Mouse (Mus musculus): Measurements from ENCODE around the gene Ndufa4. TPM values are rescaled to one million over a fixed set of nuclear protein-coding genes. Genes with fewer than 3 reads are reported as not detected.
A peak's percentile ranks its signal among the peaks of the same experiment; 100 is the strongest.

Gene Ndufa4
- 725 and 788 TPM in 2 replicates for polyA plus RNA-seq (2015; fragmentation: Nextera tagmentation; extraction: Ambion mirVana)

DNA sequence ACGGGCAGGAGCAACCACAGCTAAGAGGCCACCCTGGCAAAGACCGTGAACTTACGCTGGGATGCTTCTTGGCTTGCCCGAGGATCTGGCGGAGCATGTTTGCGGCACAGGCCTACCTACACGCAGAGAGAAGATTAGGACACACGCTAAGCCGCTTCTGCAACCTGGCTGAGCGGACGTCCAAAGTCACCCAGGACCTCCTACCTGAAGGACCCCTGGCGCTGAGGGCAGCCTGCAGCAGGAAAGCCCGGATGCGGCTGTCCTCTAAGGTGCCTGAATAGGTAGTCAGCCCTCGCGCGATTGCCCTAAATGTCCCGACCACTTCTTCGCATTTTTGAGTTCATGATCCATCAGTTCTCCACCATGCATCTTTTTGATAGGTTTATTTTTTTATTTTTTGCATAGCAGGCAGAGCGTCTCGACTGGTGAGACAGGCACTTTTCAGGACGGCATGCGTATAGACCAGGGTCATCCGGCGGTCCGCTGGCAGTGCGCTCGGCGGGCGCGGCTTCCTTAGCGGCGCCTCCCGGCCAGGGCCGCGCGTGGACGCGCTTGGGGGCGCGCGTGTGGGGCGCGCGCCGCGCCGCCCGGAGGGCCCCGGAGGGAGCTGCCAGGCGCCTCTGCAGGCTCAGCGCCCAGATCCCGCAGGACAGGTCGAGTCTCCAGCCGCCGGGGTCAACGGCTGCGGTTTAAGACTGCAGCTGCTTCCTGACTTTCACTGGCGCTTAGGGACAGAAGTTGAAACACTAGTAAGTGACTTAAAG is at the start of gene Ndufa4, which contains the start of gene Phf14:
Gene Ndufa4 (minus strand): TSS at position 229 of the 764 bp plus-strand sequence.
Gene Phf14 (plus strand): TSS at position 541 of the 764 bp plus-strand sequence.
- Histone ChIP-seq H3K27ac (peak within 1 kb of the TSS; percentile 77), H3K27me3 (no peaks in the 10 kb centered on the region), H3K36me3 (peaks cover 24% of the 10 kb centered on the region), H3K4me1 (peaks cover 15% of the 10 kb centered on the region), H3K9me3 (no peaks in the 10 kb centered on the region), H3K9ac (peak within 1 kb of the TSS; percentile 94), H3K4me3 (peak within 1 kb of the TSS; percentile 94), H3K4me2 (peak within 1 kb of the TSS; percentile 70)
- whole genome bisulfite sequencing, result under 1% methylated on average over 59 of the region's 59 CpGs
- peak; percentile 95 for ATAC-seq (ENCODE audit: insufficient number of reproducible peaks, insufficient read depth, low FRiP score, low TSS enrichment, low read depth)

DNA sequence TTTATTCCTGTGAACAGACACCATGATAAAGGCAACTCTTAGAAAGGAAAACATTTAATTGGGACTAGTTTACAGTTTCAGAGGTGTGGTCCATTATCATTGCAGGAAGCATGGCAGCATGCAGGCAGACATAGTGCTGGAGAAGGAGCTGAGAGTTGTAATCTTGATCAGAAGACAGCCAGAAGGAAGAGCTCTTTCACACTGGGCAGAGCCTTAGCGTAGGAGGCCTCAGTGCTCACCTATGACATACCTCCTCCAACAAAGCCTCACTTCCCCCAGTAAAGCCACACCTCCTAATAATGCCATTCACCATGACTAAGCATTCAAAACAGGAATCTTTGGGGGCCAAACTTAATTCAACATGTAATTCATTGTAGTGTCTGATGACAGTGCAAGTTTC is 40.8 kb upstream of the Ndufa4 start:
- H3K36me3 ChIP-seq, result peaks cover 45% of the 10 kb centered on the region
- H3K27ac ChIP-seq, result no peak overlapping the region
- H3K4me2 ChIP-seq, result no peak overlapping the region
- no peaks in the 10 kb centered on the region for H3K4me1 ChIP-seq
- no peak overlapping the region for H3K9ac ChIP-seq
- H3K9me3 ChIP-seq, result no peaks in the 10 kb centered on the region
- H3K4me3 ChIP-seq, result no peak overlapping the region
- 93% methylated on average over 1 of the region's 1 CpGs for WGBS
- ATAC-seq (ENCODE audit: insufficient number of reproducible peaks, insufficient read depth, low FRiP score, low TSS enrichment, low read depth), result no peak
- H3K27me3 ChIP-seq, result no peaks in the 10 kb centered on the region

DNA sequence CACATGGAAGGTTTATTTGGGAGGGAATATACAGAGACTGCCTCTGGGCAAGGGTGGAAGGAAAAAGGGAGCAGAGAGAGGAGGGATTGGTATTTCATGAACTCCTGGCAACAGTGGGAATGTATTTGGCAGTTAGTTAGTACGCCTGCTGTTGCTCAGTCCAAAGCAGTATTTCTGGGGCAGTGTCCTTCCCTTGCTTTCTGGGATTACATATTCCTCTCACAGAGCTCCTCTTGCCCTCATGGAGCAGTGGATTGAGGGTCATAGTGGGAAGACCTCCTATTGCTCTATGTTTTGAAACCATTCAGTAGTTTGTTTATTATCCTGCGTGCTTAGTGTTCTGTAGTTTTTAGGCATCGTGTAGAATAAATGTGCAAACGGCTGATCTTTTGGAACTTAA is 34.8 kb upstream of the Ndufa4 start:
- H3K27ac ChIP-seq, result no peak overlapping the region
- H3K4me1 ChIP-seq, result no peaks in the 10 kb centered on the region
- H3K9me3 ChIP-seq, result no peaks in the 10 kb centered on the region
- H3K27me3 ChIP-seq, result no peaks in the 10 kb centered on the region
- no peak for ATAC-seq (ENCODE audit: insufficient number of reproducible peaks, insufficient read depth, low FRiP score, low TSS enrichment, low read depth)
- no peak overlapping the region for H3K4me2 ChIP-seq
- 92% methylated on average over 4 of the region's 4 CpGs for WGBS
- H3K9ac ChIP-seq, result no peak overlapping the region
- peaks cover 46% of the 10 kb centered on the region for H3K36me3 ChIP-seq
- H3K4me3 ChIP-seq, result no peak overlapping the region

DNA sequence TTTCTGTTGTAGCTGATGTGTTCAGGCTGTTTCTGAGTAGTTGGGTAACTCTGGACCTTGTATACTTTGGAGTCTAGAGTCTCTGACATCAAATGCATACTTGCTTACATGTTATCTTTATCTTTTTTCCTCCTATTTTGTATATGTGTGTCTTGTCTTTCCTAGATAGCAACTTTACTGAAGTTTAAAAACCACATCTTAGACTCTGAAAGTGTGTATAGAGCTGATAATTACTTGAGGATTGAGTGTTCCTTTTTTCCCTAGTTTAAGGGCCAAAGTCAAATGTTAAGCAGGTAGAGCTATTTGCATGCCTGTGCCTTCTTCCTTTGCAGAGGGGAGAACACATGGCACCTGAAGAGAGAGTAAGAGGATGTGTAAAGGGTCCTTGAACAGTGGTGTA is 33.6 kb upstream of the Ndufa4 start:
- Histone ChIP-seq H3K9me3 (no peaks in the 10 kb centered on the region), H3K36me3 (peaks cover 38% of the 10 kb centered on the region), H3K4me3 (no peak overlapping the region), H3K4me1 (no peaks in the 10 kb centered on the region), H3K27ac (no peak overlapping the region), H3K4me2 (no peak overlapping the region), H3K9ac (no peak overlapping the region), H3K27me3 (no peaks in the 10 kb centered on the region)
- no peak for ATAC-seq (ENCODE audit: insufficient number of reproducible peaks, insufficient read depth, low FRiP score, low TSS enrichment, low read depth)

DNA sequence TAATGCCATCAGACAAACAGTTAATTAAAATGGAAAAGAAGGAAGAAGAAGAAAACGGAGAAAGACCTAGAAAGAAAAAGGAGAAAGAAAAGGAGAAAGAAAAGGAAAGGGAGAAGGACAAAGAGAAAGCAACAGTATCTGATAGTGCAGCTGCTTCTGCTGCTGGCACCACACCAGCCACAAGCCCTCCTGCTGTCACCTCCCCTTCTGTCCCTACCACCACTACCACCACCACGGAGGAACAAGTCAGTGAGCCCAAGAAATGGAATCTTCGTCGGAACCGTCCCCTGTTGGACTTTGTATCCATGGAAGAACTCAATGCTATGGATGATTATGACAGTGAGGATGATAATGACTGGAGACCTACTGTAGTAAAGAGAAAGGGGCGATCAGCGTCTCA is 26.1 kb upstream of the Ndufa4 start:
- no peak for ATAC-seq (ENCODE audit: insufficient number of reproducible peaks, insufficient read depth, low FRiP score, low TSS enrichment, low read depth)
- Histone ChIP-seq H3K27ac (no peak overlapping the region), H3K4me2 (no peak overlapping the region), H3K4me3 (no peak overlapping the region), H3K27me3 (no peaks in the 10 kb centered on the region), H3K9me3 (no peaks in the 10 kb centered on the region), H3K9ac (no peak overlapping the region), H3K4me1 (peaks cover 3% of the 10 kb centered on the region; the same call in 1 of the 2 replicates), H3K36me3 (peaks cover 5% of the 10 kb centered on the region)
- 91% methylated on average over 7 of the region's 7 CpGs for WGBS

DNA sequence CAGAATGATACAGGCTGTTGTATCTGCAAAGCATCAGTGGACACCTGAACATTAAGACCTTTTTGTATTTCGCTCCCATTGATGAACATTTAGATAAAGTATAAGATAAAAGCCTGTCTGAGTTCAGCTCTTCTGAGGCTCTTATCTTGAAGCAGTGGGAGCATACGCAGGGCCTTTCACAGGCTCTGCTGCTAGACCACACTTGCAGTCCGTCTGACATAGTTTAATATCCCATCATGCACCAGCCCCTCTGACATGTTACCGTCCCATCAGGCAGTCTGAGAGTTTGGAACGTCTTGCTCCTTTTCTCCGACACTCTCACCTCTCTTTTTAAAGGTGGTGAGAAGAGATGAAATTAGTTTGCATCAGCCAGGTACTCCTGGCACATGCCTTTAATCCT is 20.2 kb upstream of the Ndufa4 start:
- peak overlapping the region; percentile 70 for H3K4me2 ChIP-seq
- H3K9me3 ChIP-seq, result no peaks in the 10 kb centered on the region
- H3K27me3 ChIP-seq, result no peaks in the 10 kb centered on the region
- peaks cover 10% of the 10 kb centered on the region; the same call in 1 of the 2 replicates for H3K36me3 ChIP-seq
- peaks cover 13% of the 10 kb centered on the region for H3K4me1 ChIP-seq
- H3K27ac ChIP-seq, result no peak overlapping the region
- WGBS, result 82% methylated on average over 6 of the region's 6 CpGs
- H3K4me3 ChIP-seq, result no peak overlapping the region
- ATAC-seq (ENCODE audit: insufficient number of reproducible peaks, insufficient read depth, low FRiP score, low TSS enrichment, low read depth), result no peak
- H3K9ac ChIP-seq, result no peak overlapping the region

DNA sequence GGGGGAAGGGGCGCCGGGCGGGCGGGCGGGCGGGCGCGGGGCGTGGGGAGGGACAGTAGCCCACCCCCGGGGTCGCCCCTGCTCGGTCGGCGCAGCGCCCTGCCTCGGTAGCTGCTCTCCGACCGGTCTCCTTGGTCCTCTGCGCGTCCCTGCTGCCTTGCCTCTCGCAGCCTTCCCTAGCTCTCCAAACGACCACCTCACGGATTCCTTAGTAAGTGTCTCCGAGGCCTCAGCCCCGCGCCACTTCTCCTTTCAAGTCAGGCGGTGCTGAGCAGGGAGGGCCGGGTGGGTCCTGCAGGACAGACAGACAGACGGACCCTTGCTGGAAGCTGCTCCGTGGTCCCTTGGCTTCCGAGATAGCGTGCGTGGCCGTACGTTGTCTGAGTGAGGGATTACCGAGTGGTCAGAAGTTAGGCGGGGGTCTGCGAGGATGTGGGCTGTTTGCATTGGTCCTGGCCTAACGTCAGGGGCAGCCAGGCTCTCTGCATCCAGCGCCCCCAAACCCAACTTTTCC is 18.8 kb upstream of the Ndufa4 start:
- peak overlapping the region; percentile 97 for H3K27ac ChIP-seq
- H3K4me1 ChIP-seq, result peaks cover 13% of the 10 kb centered on the region
- peak; percentile 74 for ATAC-seq (ENCODE audit: insufficient number of reproducible peaks, insufficient read depth, low FRiP score, low TSS enrichment, low read depth)
- H3K36me3 ChIP-seq, result peaks cover 10% of the 10 kb centered on the region; the same call in 1 of the 2 replicates
- peak overlapping the region; percentile 94 for H3K9ac ChIP-seq
- no peaks in the 10 kb centered on the region for H3K9me3 ChIP-seq
- H3K4me3 ChIP-seq, result peak overlapping the region; percentile 71
- H3K4me2 ChIP-seq, result peak overlapping the region; percentile 70
- H3K27me3 ChIP-seq, result no peaks in the 10 kb centered on the region
- under 1% methylated on average over 40 of the region's 40 CpGs for WGBS

DNA sequence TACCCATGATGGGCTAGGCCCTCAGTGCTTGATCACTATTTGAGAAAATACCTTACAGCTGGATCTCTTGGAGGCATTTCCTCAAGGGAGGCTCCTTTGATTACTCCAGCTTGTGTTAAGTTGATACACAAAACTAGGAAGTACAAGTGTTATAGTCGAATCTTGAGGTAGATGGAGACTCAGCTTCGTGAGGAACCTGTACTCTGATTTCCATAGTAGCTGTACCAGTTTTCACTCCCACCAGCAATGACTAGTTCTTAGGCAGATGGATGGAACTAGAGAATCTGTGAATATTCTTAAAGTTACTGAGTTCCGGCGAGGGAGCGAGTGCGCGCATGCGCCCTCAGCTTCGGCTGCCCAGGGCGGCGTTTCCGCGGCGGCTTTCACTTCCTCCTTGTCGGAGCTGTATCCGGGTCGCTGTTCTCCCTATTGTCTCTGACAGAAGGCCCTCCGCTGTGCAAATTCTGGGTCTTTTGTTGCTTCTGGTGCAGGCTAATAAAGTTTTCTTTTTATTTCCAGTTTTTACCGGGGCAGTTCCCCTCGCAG is 18.3 kb upstream of the Ndufa4 start:
- Histone ChIP-seq H3K36me3 (peaks cover 10% of the 10 kb centered on the region; the same call in 1 of the 2 replicates), H3K4me2 (peak overlapping the region; percentile 70), H3K4me1 (peaks cover 13% of the 10 kb centered on the region), H3K27me3 (no peaks in the 10 kb centered on the region), H3K9me3 (no peaks in the 10 kb centered on the region), H3K9ac (peak overlapping the region; percentile 94), H3K4me3 (peak overlapping the region; percentile 71), H3K27ac (peak overlapping the region; percentile 97)
- peak; percentile 91 for ATAC-seq (ENCODE audit: insufficient number of reproducible peaks, insufficient read depth, low FRiP score, low TSS enrichment, low read depth)
- under 1% methylated on average over 20 of the region's 20 CpGs for WGBS

DNA sequence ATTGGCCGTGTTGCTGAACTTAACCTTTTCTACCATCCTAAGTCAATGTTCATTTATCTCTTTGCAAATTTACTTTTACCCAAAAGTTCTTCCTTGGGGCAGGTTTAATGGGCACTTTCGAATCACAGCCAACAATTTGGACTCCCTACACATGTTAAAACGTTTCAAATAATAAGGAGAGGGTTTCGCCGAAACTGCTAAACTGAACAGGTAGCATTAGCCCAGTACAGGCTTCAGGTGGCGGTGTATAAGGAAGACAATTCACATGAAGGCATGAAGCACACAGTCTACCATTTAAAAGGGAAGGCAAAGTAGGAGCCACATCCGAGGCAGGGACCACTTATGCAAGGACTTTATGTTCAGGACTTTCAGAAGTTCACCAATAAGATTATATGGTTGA is 873 bp upstream of the Ndufa4 start:
- Histone ChIP-seq H3K9me3 (no peaks in the 10 kb centered on the region), H3K4me1 (peaks cover 15% of the 10 kb centered on the region), H3K36me3 (peaks cover 17% of the 10 kb centered on the region), H3K27ac (peak overlapping the region; percentile 77), H3K27me3 (no peaks in the 10 kb centered on the region), H3K4me3 (peak overlapping the region; percentile 94), H3K4me2 (peak overlapping the region; percentile 70), H3K9ac (peak overlapping the region; percentile 94)
- ATAC-seq (ENCODE audit: insufficient number of reproducible peaks, insufficient read depth, low FRiP score, low TSS enrichment, low read depth), result no peak
- 28% methylated on average over 7 of the region's 7 CpGs for WGBS

DNA sequence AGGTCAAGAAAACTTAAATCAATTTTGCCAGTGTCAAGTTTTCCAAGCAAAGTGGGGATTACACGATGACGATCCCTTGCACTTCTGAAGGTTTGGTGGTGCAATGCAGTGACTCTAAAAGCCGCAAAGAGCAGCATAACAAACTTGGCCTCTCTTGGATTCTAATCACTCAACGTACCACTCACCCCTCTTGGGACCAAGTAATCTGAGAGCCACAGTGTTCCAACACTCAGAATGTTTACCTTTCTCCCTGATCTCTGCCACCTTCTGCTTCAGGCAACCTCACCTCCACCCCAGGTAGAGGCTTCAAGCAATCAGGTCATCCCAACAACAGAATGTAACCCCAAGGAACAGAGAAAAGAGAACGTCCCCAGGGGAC is 418 bp downstream of the Ndufa4 start:
- H3K27ac ChIP-seq, result peak overlapping the region; percentile 77
- ATAC-seq (ENCODE audit: insufficient number of reproducible peaks, insufficient read depth, low FRiP score, low TSS enrichment, low read depth), result peak; percentile 21; the same call in 1 of the 2 replicates

DNA sequence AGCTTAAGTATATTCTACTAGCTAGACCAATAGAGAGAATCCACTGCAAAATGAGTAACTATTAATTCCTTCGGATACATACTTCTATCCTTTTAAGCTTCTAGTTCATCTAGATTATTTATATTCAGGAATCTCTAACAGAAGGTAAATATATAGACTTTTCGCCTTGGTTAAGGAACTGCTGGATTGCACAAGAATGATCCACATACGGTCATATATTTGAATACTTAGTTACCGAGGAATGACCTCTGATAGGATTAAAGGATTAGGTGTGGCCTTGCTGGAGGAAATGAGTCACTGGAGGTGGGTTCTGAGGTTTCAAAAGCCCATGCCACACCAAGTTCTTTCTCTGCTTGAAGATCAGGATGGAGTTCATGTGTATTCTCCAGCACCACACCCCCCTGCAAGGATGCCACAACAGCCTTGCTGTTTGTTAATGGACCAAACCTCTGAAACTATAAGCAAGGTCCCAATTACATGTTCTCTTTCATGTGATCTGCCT is 6.4 kb downstream of the Ndufa4 start:
- no peak overlapping the region for H3K4me2 ChIP-seq
- H3K9ac ChIP-seq, result no peak overlapping the region
- H3K36me3 ChIP-seq, result peaks cover 61% of the 10 kb centered on the region
- H3K27me3 ChIP-seq, result no peaks in the 10 kb centered on the region
- no peak overlapping the region for H3K4me3 ChIP-seq
- no peaks in the 10 kb centered on the region for H3K9me3 ChIP-seq
- H3K27ac ChIP-seq, result no peak overlapping the region
- peaks cover 4% of the 10 kb centered on the region for H3K4me1 ChIP-seq
- ATAC-seq (ENCODE audit: insufficient number of reproducible peaks, insufficient read depth, low FRiP score, low TSS enrichment, low read depth), result no peak
- 89% methylated on average over 4 of the region's 4 CpGs for WGBS

More for the DNA sequence above, 418 bp downstream of the Ndufa4 start:
- H3K9me3 ChIP-seq, result no peaks in the 10 kb centered on the region
- H3K9ac ChIP-seq, result peak overlapping the region; percentile 94
- H3K4me3 ChIP-seq, result peak overlapping the region; percentile 94
- 0% methylated on average over 5 of the region's 5 CpGs for WGBS
- H3K4me2 ChIP-seq, result peak overlapping the region; percentile 70
- H3K4me1 ChIP-seq, result peaks cover 15% of the 10 kb centered on the region
- no peaks in the 10 kb centered on the region for H3K27me3 ChIP-seq
- H3K36me3 ChIP-seq, result peaks cover 30% of the 10 kb centered on the region

All from embryonic facial prominence, embryonic 13.5 days (tissue).